Comparison of ENCODE assay signal across 24 mouse cellular contexts in genomic region chr14:27641382-27641781, GRCm38 (mm10). TPM values are rescaled to one million over a fixed set of nuclear protein-coding genes. Genes with fewer than 3 reads are reported as not detected.
"Had no signal": no experiment of that assay in that cellular context is flagged by ENCODE, and none has a peak within 500 bp of the region (broad histone marks: within the 10 kb centered on the region; RNA-seq: fewer than 3 reads in every experiment).

No protein-coding gene starts in this region.

- H3K4me1 ChIP-seq: kidney, embryonic 15.5 days; limb, embryonic 12.5 days; limb, embryonic 15.5 days; megakaryocyte, embryonic 14.5 days; midbrain, embryonic 10.5 days; neural tube, embryonic 13.5 days had no signal

- H3K27ac ChIP-seq: kidney, embryonic 15.5 days; limb, embryonic 12.5 days; limb, embryonic 15.5 days; liver, embryonic 14.5 days; midbrain, embryonic 10.5 days; midbrain, embryonic 13.5 days; neural tube, embryonic 13.5 days; stomach, postnatal 0 days had no signal

- ATAC-seq: liver, postnatal 0 days; lung, postnatal 0 days; midbrain, embryonic 13.5 days; midbrain, embryonic 16.5 days had no signal

- H3K4me2 ChIP-seq: kidney, embryonic 15.5 days; limb, embryonic 12.5 days; limb, embryonic 15.5 days; liver, embryonic 11.5 days; lung, embryonic 14.5 days; midbrain, embryonic 13.5 days; neural tube, embryonic 13.5 days had no signal

- H3K4me3 ChIP-seq: kidney, embryonic 15.5 days; limb, embryonic 12.5 days; limb, embryonic 15.5 days; megakaryocyte, embryonic 14.5 days; midbrain, embryonic 10.5 days; midbrain, embryonic 13.5 days; myocyte; neural tube, embryonic 13.5 days had no signal

- H3K36me3 ChIP-seq: kidney, embryonic 15.5 days; limb, embryonic 12.5 days; limb, embryonic 15.5 days; midbrain, embryonic 10.5 days; midbrain, embryonic 13.5 days; neural tube, embryonic 13.5 days had no signal

- H3K27me3 ChIP-seq: kidney, embryonic 15.5 days; limb, embryonic 12.5 days; limb, embryonic 15.5 days; megakaryocyte, embryonic 14.5 days; midbrain, embryonic 13.5 days; neural tube, embryonic 13.5 days had no signal

- H3K9me3 ChIP-seq: kidney, embryonic 15.5 days; limb, embryonic 12.5 days; limb, embryonic 15.5 days; megakaryocyte, embryonic 14.5 days; midbrain, embryonic 10.5 days; midbrain, embryonic 13.5 days; neural tube, embryonic 13.5 days had no signal

- H3K9ac ChIP-seq: kidney, embryonic 15.5 days; limb, embryonic 12.5 days; limb, embryonic 15.5 days; liver, embryonic 14.5 days; liver, postnatal 0 days; lung, embryonic 14.5 days; midbrain, embryonic 13.5 days; neural tube, embryonic 13.5 days had no signal

- DNase-seq: kidney, adult 11 months; kidney, adult 8-10 months; kidney, postnatal 10 days; kidney, postnatal 36 days; layer of hippocampus, postnatal 36 days; liver, postnatal 0 days; lung, embryonic 14.5 days; lung, postnatal 36 days; thymus, postnatal 25 days had no signal

RNA-seq across cellular contexts. Expression of gene Erc2, which starts 19.2 kb away (rescaled TPM):
- total RNA-seq: monocyte, adult 5-6 weeks; neutrophil, adult 5-6 weeks had no signal
